Mouse (Mus musculus): ENCODE measurements around the gene Cdk20.

The Cdk20 gene

GRCm38 (mm10) chr13:64432017-64432995, at the start of gene Cdk20:
Gene Cdk20, plus strand, starts transcription at chr13:64432314.
- in situ Hi-C loops (cut with MboI; ENCODE audit: low sequenced_read_pairs) = loop anchor here (10.0 to 25.0 kb wide), 2 partner anchors 118 to 705 kb away; partner anchors contain the start of genes Aaed1 and Olfr465-ps1

DNA sequence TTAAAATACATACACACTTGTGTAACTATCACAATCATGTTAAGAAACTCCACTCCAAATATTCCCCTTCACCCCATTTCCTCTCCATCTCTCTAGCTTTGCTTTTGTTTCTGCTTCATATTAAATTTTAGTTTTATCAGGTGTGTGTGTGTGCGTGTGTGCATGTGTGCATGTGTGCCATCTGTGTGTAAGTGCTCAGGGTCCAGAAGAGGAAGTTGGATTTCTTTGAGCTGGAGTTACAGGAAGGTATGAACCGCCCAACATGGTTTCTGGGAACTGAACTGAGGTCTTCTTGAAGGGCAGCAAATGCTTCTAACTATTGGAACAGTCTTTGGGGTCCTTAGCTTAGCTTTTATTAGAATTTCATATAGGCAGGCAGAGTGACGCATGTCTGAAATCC, 47.2 kb upstream of the Cdk20 start:
- in situ Hi-C loops (cut with MboI; ENCODE audit: low sequenced_read_pairs) = no loop called here

- in situ Hi-C loops (cut with MboI; ENCODE audit: low sequenced_read_pairs) = no loop called here
Observed at GRCm38 (mm10) chr13:64386048-64386447, 46.1 kb upstream of the Cdk20 start.

DNA sequence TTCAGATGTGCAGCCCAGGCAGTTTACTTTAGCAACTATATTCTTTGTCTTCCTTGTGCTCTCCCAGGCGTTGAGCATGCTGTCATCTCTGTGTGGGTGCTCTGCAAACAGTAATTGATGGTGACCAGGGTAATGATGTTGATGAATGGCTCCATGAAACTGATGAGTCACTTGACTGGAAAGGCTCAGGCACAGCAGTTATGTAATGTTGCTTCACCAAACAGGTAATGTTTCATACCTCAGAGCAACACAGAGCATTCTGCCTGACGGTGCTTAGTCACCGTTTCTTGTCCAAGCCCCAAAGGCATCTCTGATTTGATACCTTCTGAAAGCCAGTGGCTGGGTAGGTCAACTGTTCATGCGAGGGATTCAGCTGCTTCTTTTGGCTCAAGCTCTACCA, 43.7 kb upstream of the Cdk20 start:
- in situ Hi-C loops (cut with MboI; ENCODE audit: low sequenced_read_pairs) = no loop called here

DNA sequence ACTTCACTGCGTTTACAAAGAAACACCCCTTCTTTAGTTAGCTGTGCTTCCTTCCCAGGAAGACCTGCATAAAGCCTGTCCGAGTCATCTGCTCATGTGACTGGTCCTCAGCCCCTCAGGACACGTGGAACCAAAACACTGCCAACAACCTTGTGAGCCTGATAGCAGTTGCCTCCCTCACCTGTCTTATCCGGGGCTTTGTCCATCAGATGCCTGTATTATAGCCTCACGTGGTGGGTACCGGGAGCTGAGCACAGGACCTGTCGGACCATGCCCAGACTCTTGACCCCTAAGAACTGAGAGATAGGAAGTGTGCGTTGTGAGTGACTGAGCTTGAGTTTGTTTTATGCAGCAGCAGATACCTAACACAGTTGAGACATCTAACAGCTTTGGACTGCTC, 35.1 kb upstream of the Cdk20 start:
- in situ Hi-C loops (cut with MboI; ENCODE audit: low sequenced_read_pairs) = no loop called here

- in situ Hi-C loops (cut with MboI; ENCODE audit: low sequenced_read_pairs) = no loop called here
Observed at GRCm38 (mm10) chr13:64398065-64398464, 34.0 kb upstream of the Cdk20 start.

GRCm38 (mm10) chr13:64399906-64400305, 32.2 kb upstream of the Cdk20 start:
- in situ Hi-C loops (cut with MboI; ENCODE audit: low sequenced_read_pairs) = no loop called here

GRCm38 (mm10) chr13:64400801-64401361, 31.2 kb upstream of the Cdk20 start:
- in situ Hi-C loops (cut with MboI; ENCODE audit: low sequenced_read_pairs) = no loop called here

DNA sequence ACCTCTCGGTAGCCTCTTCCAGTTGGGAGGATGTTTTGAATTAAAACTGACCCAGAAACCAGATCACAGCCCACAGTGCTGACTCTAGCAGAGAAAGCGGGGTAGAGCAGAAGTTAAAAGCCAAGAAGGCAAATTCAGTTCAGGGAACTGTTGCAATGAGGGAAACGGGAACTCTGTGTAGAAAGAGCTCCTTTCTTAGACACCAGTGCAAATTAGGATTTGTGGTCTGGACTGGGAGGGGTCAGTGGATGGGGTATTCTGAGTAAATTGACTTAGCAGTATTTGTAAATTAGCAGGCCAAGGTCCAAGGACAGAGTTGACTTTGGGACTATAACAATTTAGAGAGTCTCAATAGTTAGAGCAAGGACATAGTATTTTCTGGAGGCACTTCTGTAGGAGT, 30.1 kb upstream of the Cdk20 start:
- in situ Hi-C loops (cut with MboI; ENCODE audit: low sequenced_read_pairs) = no loop called here

DNA sequence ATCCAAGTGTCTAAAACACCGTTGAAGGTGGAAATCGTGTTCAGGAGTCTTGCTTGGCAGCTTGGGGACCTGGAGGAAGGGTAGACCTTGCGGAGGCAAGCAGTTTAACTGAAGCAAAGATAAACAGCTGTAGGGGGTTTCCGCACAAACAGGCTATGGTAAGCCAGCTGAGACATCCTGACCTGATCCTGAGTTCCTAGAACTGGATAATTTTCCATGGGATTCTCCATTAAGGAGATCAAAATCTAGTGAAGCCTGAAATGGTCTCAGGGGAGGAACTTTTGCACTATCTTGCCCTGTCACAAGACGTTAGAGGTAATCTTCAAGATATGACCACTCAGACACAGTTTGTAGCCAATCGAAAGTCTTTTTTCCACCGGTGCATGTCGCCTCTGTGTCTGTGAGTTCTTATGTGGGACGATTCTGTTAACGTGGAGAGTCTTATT, 29.6 kb upstream of the Cdk20 start:
- in situ Hi-C loops (cut with MboI; ENCODE audit: low sequenced_read_pairs) = no loop called here

DNA sequence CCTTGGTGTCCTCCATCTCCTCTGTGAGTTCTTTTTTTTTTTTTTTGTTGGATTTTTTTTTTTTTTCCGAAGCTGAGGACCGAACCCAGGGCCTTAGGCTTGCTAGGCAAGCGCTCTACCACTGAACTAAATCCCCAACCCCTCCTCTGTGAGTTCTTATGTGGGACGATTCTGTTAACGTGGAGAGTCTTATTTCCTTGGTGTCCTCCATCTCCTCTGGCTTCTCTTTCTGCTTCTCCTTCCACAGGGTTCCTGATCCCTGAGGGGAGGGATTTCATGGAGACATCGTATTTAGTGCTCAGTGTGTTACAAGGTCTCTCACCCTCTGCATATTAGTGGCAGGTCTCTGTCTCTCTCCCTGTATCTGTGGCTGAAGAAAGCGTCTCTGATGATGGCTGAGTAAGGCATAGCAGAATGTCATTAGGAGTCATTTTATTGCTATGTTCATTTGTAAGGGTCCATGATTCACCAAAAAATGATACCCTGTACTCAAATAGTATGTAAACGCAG, 29.1 kb upstream of the Cdk20 start:
- in situ Hi-C loops (cut with MboI; ENCODE audit: low sequenced_read_pairs) = no loop called here

DNA sequence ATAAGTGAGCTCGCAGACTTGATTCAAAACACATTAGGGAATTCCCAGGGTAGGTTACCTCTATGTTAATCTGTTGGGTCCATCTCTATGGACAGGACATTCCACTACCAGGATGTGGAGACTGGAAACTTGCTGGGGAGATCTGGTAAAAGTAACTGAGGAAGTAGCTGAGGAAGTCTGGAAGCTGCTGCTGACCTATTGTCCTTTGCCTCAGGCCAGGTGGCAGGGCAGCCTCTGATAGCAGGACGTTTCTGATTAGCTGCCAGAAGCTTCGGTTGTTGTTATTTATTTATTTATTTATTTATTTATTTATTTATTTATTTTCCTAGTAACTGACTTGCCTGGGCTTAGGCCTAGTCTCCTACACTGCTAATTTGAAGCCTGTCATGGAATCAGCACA, 28.6 kb upstream of the Cdk20 start:
- in situ Hi-C loops (cut with MboI; ENCODE audit: low sequenced_read_pairs) = no loop called here

GRCm38 (mm10) chr13:64405550-64405949, 26.6 kb upstream of the Cdk20 start:
- in situ Hi-C loops (cut with MboI; ENCODE audit: low sequenced_read_pairs) = no loop called here

DNA sequence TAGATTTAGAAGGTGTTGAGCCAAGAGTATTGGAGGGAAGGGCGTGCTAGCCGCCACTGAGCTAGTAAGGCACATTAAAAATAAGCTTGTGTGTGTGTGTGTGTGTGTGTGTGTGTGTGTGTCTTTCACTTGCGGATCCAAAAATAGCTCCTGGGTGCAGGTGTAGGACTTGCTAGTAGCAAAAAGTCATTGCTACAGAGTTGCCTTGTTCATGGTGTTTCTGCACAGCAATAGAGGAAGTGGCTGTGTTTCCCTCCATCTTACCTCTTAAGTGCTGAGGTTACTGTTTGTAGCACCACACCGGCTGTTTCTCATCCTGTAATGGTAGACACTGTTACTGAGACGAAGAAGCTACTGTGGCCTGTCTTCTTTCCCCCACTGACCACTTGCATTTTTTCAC, 24.1 kb upstream of the Cdk20 start:
- in situ Hi-C loops (cut with MboI; ENCODE audit: low sequenced_read_pairs) = no loop called here

- in situ Hi-C loops (cut with MboI; ENCODE audit: low sequenced_read_pairs) = no loop called here
Observed at GRCm38 (mm10) chr13:64410604-64411003, 21.5 kb upstream of the Cdk20 start.

- in situ Hi-C loops (cut with MboI; ENCODE audit: low sequenced_read_pairs) = no loop called here
Observed at GRCm38 (mm10) chr13:64411282-64411681, 20.8 kb upstream of the Cdk20 start.

DNA sequence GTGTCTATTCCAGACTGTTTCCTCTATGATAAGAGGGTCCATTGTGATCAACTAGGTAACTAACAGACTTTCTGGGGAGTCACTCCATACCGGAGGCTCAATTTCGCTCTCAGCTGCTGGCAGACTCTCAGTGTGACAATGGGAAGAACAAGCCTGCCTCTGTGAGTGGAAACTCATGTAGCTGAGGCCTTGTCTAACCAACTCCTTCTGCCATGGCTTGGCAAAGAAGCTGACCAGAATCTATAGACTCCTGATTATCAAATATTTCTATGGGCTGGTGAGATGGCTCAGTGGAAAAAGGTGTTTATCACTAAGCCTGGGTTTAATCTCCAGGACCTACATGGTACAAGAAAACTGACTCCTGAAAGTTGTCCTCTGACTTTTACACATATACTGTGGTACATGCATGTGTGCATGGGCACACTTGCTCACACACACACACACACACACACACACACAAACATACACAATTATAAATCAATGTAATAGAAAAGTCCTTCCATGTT, 19.3 kb upstream of the Cdk20 start:
- in situ Hi-C loops (cut with MboI; ENCODE audit: low sequenced_read_pairs) = no loop called here

DNA sequence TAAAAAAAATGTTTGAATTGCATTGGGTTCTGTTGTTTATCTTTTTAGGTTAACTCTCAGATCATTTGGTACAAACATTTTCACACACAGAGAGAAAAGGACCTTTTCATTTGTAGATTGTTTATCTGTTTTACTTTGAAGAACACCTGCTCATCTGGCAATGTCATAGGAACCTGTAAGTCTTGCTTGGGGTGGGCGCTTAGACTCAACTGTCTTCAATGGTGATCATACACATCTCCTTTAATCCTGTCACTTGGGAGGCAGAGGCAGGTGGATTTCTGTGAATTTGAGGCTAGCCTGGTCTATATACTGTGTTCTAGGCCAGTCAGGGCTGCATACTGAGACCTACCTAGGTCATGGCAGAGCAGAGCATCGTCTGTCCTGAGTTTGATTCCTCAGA, 16.5 kb upstream of the Cdk20 start:
- in situ Hi-C loops (cut with MboI; ENCODE audit: low sequenced_read_pairs) = no loop called here

GRCm38 (mm10) chr13:64416955-64417601, 15.0 kb upstream of the Cdk20 start:
- in situ Hi-C loops (cut with MboI; ENCODE audit: low sequenced_read_pairs) = no loop called here

DNA sequence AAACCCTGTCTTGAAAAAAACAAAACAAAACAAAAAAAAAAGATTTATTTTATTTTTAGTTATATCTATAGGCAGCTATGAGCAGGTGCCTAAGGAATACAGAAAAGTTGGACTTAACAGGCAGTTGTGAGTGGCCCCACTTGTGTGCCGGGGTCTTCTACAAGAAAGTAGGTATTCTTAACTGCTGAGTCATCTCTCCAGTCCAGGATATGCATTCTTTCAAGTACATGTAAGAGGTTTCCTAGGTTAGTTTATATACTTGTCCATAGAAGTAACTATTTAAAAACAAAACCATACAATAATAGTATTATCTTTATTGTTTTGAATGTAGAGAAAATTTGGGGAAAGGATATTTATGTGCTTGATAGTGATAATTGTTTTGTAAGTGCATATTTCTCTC, 11.3 kb upstream of the Cdk20 start:
- in situ Hi-C loops (cut with MboI; ENCODE audit: low sequenced_read_pairs) = no loop called here

DNA sequence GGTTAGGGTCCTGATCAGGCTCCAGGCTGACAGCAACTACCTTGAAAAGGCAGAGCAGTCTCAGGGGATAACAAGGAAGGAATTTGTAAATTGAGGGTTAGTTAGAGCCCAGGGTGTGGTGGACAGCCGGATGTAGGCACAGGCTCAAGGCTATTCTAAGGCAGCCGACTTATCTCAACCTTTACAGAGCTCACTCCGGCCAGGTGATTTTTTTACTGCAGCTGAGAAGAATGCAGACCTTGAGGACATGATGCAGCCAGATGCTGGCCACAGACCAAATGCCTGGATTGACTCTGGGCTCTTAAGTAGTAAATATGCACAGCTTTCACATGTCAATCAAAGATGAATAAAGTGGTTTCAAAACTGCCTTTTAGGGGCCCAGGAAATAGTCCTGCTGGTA, 10.7 kb upstream of the Cdk20 start:
- in situ Hi-C loops (cut with MboI; ENCODE audit: low sequenced_read_pairs) = no loop called here

Data from CH12F3 (cell line).